Mouse (Mus musculus): Measurements from ENCODE around the gene Gm20388. TPM values are rescaled to one million over a fixed set of nuclear protein-coding genes. Genes with fewer than 3 reads are reported as not detected.

Gm20388 gene
- total RNA-seq, 4 experiments from 2014 or later: 0.17 to 15.1 (median 6.6) TPM

GRCm38 (mm10) chr8:123648245-123649170 is 3737.9 kb downstream of the Gm20388 start:
- DNase-seq (ENCODE audit: low spot score in 2 of 2): no peak

GRCm38 (mm10) chr8:123649483-123649882 is 3738.8 kb downstream of the Gm20388 start:
- no peak for DNase-seq (ENCODE audit: low spot score in 2 of 2)

- no peak for DNase-seq (ENCODE audit: low spot score in 2 of 2)
These were observed 3740.9 kb downstream of the Gm20388 start for GRCm38 (mm10) chr8:123651390-123652098.

GRCm38 (mm10) chr8:123652641-123653040 is 3742.0 kb downstream of the Gm20388 start:
- no peak for DNase-seq (ENCODE audit: low spot score in 2 of 2)

GRCm38 (mm10) chr8:123653308-123653993 is 3742.8 kb downstream of the Gm20388 start, which contains the start of gene Rhou:
TSS of gene Rhou (plus strand) at chr8:123653929.
- peak; percentile 82 to 93 for DNase-seq (ENCODE audit: low spot score in 2 of 2)

- peak in 1 of 2 experiments; percentile 52 for DNase-seq (ENCODE audit: low spot score in 2 of 2)
These were observed 3743.4 kb downstream of the Gm20388 start for GRCm38 (mm10) chr8:123653994-123654569.

- DNase-seq (ENCODE audit: low spot score in 2 of 2): no peak
These were observed 3744.1 kb downstream of the Gm20388 start for GRCm38 (mm10) chr8:123654763-123655162.

GRCm38 (mm10) chr8:123655351-123655779 is 3744.7 kb downstream of the Gm20388 start:
- DNase-seq (ENCODE audit: low spot score in 2 of 2): no peak

- no peak for DNase-seq (ENCODE audit: low spot score in 2 of 2)
These were observed 3747.2 kb downstream of the Gm20388 start for GRCm38 (mm10) chr8:123657826-123658225.

GRCm38 (mm10) chr8:123659469-123660057 is 3748.9 kb downstream of the Gm20388 start:
- DNase-seq (ENCODE audit: low spot score in 2 of 2): no peak

GRCm38 (mm10) chr8:123661515-123661914 is 3750.9 kb downstream of the Gm20388 start:
- no peak for DNase-seq (ENCODE audit: low spot score in 2 of 2)

GRCm38 (mm10) chr8:123665580-123665979 is 3754.9 kb downstream of the Gm20388 start:
- DNase-seq (ENCODE audit: low spot score in 2 of 2): no peak

GRCm38 (mm10) chr8:123666832-123667231 is 3756.2 kb downstream of the Gm20388 start:
- DNase-seq (ENCODE audit: low spot score in 2 of 2): no peak

GRCm38 (mm10) chr8:123668681-123669080 is 3758.0 kb downstream of the Gm20388 start:
- no peak for DNase-seq (ENCODE audit: low spot score in 2 of 2)

GRCm38 (mm10) chr8:123670766-123671165 is 3760.1 kb downstream of the Gm20388 start:
- no peak for DNase-seq (ENCODE audit: low spot score in 2 of 2)

GRCm38 (mm10) chr8:123671454-123671853 is 3760.8 kb downstream of the Gm20388 start:
- no peak for DNase-seq (ENCODE audit: low spot score in 2 of 2)

- DNase-seq (ENCODE audit: low spot score in 2 of 2): no peak
These were observed 3762.0 kb downstream of the Gm20388 start for GRCm38 (mm10) chr8:123672648-123673047.

GRCm38 (mm10) chr8:123675611-123676010 is 3765.0 kb downstream of the Gm20388 start:
- DNase-seq (ENCODE audit: low spot score in 2 of 2): no peak

- no peak for DNase-seq (ENCODE audit: low spot score in 2 of 2)
These were observed 3767.7 kb downstream of the Gm20388 start for GRCm38 (mm10) chr8:123678390-123678789.

GRCm38 (mm10) chr8:123682073-123682761 is 3771.6 kb downstream of the Gm20388 start:
- peak in 1 of 2 experiments; percentile 22 for DNase-seq (ENCODE audit: low spot score in 2 of 2)
